Mouse (Mus musculus): ENCODE results near the gene Pin1.

GRCm38 (mm10) chr9:20662874-20663273 is 11.0 kb downstream of the Pin1 start:
- TF ChIP-seq CTCF (IDR thresholded peaks at IDR 0.05) (no peak), POLR2A (IDR thresholded peaks at IDR 0.05; ENCODE audit: insufficient read depth, low read depth, low read length) (no peak), EP300 (IDR thresholded peaks at IDR 0.05; ENCODE audit: insufficient read depth, low read depth, low read length) (no peak)
